Mouse (Mus musculus) heart, embryonic 15.5 days (tissue): ENCODE results near the gene Myo9a. TPM values are rescaled to one million over a fixed set of nuclear protein-coding genes. Genes with fewer than 3 reads are reported as not detected.
"Not testable (repeated sequence)": the region's sequence is repeated elsewhere in the genome, so short reads cannot be mapped to it uniquely, and the experiment has no call there.

Experiments
- ATAC-seq: fragments of 200-750 bp; cut with Nextera tagmentation; replicated peaks from 2 replicates; pipeline ENCODE4 v1.8.0; 2017; ENCODE audit warnings: low read depth, moderate TSS enrichment; ENCODE audit not compliant: insufficient number of reproducible peaks, insufficient read depth, low FRiP score
- H3K27ac ChIP-seq: fragments of 300-500 bp; sonication (generic); 2 replicates; pipeline ENCODE4 v1.5.1; 2015; ENCODE audit warnings: mild to moderate bottlenecking, inconsistent platforms
- H3K27me3 ChIP-seq: fragments of 300-500 bp; sonication (generic); 2 replicates; pipeline ENCODE4 v1.6.1; 2015; ENCODE audit warnings: inconsistent platforms
- H3K36me3 ChIP-seq: fragments of 300-500 bp; sonication (generic); 2 replicates; pipeline ENCODE4 v1.6.1; 2015; ENCODE audit warnings: mild to moderate bottlenecking, inconsistent platforms
- H3K4me1 ChIP-seq: fragments of 300-500 bp; sonication (generic); replicated peaks from 2 replicates; pipeline ENCODE4 v1.6.1; 2015; ENCODE audit warnings: inconsistent platforms
- H3K4me2 ChIP-seq: fragments of 300-500 bp; sonication (generic); 2 replicates; pipeline ENCODE4 v1.6.1; 2015; ENCODE audit warnings: inconsistent platforms, mild to moderate bottlenecking, moderate library complexity
- H3K4me3 ChIP-seq: fragments of 300-500 bp; sonication (generic); 2 replicates; pipeline ENCODE4 v1.5.1; 2015; ENCODE audit warnings: mild to moderate bottlenecking, inconsistent platforms
- H3K9ac ChIP-seq: fragments of 300-500 bp; sonication (generic); 2 replicates; pipeline ENCODE4 v1.6.1; 2015; ENCODE audit warnings: mild to moderate bottlenecking, inconsistent platforms
- H3K9me3 ChIP-seq: fragments of 300-500 bp; sonication (generic); replicated peaks from 2 replicates; pipeline ENCODE4 v1.6.1; 2016; ENCODE audit warnings: inconsistent platforms
- WGBS: fragments of 180-500 bp; shearing (Covaris S2); methylation state at CpG from one replicate; pipeline ENCODE4 v1.1.7; 2015; ENCODE audit warnings: mixed read lengths; 5-methylcytosine and 5-hydroxymethylcytosine counted together
- polyA plus RNA-seq: library from polyadenylated mRNA; unstranded; fragments of >200 nt; fragmentation: Nextera tagmentation; extraction: Ambion mirVana; gene quantifications from 2 replicates; pipeline ENCODE4 v1.2.1, GENCODE M21; 2015

Gene Myo9a
- polyA plus RNA-seq, 1 experiment from 2014 or later: 7.7 TPM

- H3K9me3 ChIP-seq: no peaks in the 10 kb centered on the region
- WGBS: 3% methylated on average over 2 of the region's 2 CpGs
- H3K4me3 ChIP-seq: peak overlapping the region; percentile 82
- peaks cover 16% of the 10 kb centered on the region for H3K4me1 ChIP-seq
- peak overlapping the region; percentile 77 for H3K9ac ChIP-seq
- H3K36me3 ChIP-seq: no peaks in the 10 kb centered on the region
- no peaks in the 10 kb centered on the region for H3K27me3 ChIP-seq
- peak overlapping the region; percentile 98 for H3K27ac ChIP-seq
- peak overlapping the region; percentile 75 for H3K4me2 ChIP-seq
- ATAC-seq: no peak
These were observed 1.3 kb downstream of the Myo9a start for GRCm38 (mm10) chr9:59751966-59752365.

GRCm38 (mm10) chr9:59755199-59755598 is 4.5 kb downstream of the Myo9a start:
- 67% methylated on average over 2 of the region's 2 CpGs for WGBS

GRCm38 (mm10) chr9:59757016-59757415 is 6.3 kb downstream of the Myo9a start:
- WGBS: 89% methylated on average over 3 of the region's 3 CpGs
- H3K9me3 ChIP-seq, ATAC-seq, H3K9ac ChIP-seq, H3K4me1 ChIP-seq, H3K27me3 ChIP-seq, H3K4me3 ChIP-seq, H3K27ac ChIP-seq, H3K36me3 ChIP-seq, H3K4me2 ChIP-seq: not testable (repeated sequence)

More at GRCm38 (mm10) chr9:59755199-59755598, 4.5 kb downstream of the Myo9a start:
- Histone ChIP-seq H3K27me3 (no peaks in the 10 kb centered on the region), H3K9ac (no peak overlapping the region), H3K4me2 (no peak overlapping the region), H3K27ac (no peak overlapping the region), H3K4me1 (0 out of 2 replicates have a peak, but pooled peaks cover 2% of the 10 kb centered on the region), H3K9me3 (no peaks in the 10 kb centered on the region), H3K36me3 (no peaks in the 10 kb centered on the region), H3K4me3 (no peak overlapping the region)
- ATAC-seq: no peak

- Histone ChIP-seq H3K4me2 (no peak overlapping the region), H3K27me3 (no peaks in the 10 kb centered on the region), H3K4me1 (no peaks in the 10 kb centered on the region), H3K4me3 (no peak overlapping the region), H3K27ac (no peak overlapping the region), H3K36me3 (no peaks in the 10 kb centered on the region), H3K9ac (no peak overlapping the region), H3K9me3 (no peaks in the 10 kb centered on the region)
- ATAC-seq: no peak
- WGBS: 51% methylated on average over 3 of the region's 3 CpGs
These were observed 9.8 kb downstream of the Myo9a start for GRCm38 (mm10) chr9:59760515-59760914.

GRCm38 (mm10) chr9:59766966-59767461 is 16.3 kb downstream of the Myo9a start:
- not testable (repeated sequence) for H3K27me3 ChIP-seq, H3K4me2 ChIP-seq, H3K9me3 ChIP-seq, H3K4me1 ChIP-seq, H3K36me3 ChIP-seq, H3K4me3 ChIP-seq, H3K27ac ChIP-seq, H3K9ac ChIP-seq, ATAC-seq
- 87% methylated on average over 11 of the region's 13 CpGs for WGBS

DNA sequence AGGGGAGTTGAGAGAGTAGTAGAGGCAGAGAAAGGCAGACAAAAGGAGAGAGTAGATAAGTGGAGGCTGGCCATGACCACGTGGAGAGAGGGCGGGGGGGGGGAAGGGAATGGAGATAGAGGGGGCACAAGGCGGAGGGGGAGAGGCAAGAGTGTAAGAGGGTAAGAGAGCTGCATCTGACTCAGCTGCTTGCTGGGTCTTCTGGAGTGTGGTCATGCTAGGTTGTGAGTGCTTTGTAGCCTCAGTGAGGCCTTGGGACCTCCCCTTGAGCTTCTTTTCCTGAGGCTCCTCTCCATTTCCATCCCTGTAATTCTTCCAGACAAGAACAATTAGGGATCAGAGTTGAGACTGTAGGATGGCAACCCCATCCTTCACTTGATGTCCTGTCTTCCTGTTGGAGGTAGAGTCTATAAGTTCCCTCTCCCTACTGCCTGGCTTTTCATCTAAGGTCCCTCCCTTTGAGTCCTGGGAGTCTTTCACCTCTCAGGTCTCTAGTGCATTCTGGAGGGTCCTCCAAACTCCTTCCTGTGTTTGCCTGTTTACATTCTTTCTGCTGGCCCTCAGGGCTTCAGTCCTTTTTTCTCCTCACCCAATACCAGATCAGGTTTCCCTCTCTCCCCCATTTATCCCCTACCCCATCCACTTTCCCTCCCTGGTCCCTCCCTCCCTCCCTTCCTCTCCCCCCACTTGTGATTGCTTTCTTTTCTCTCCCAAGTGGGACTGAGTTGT is 55.5 kb downstream of the Myo9a start:
- not testable (repeated sequence) for ATAC-seq
- 65% methylated on average over 3 of the region's 3 CpGs for WGBS

GRCm38 (mm10) chr9:59884551-59884950 is 133.9 kb downstream of the Myo9a start:
- H3K4me3 ChIP-seq: no peak overlapping the region
- H3K4me2 ChIP-seq: no peak overlapping the region
- ATAC-seq: no peak
- H3K36me3 ChIP-seq: peaks cover 8% of the 10 kb centered on the region; the same call in 1 of the 2 replicates
- no peak overlapping the region for H3K27ac ChIP-seq
- no peak overlapping the region for H3K9ac ChIP-seq
- H3K4me1 ChIP-seq: no peaks in the 10 kb centered on the region
- H3K9me3 ChIP-seq: no peaks in the 10 kb centered on the region
- no peaks in the 10 kb centered on the region for H3K27me3 ChIP-seq

More for the DNA sequence above, 55.5 kb downstream of the Myo9a start:
- H3K9ac ChIP-seq, H3K4me3 ChIP-seq, H3K27me3 ChIP-seq, H3K27ac ChIP-seq, H3K4me1 ChIP-seq, H3K9me3 ChIP-seq, H3K4me2 ChIP-seq: not testable (repeated sequence)
- H3K36me3 ChIP-seq: peaks cover 19% of the 10 kb centered on the region

GRCm38 (mm10) chr9:59903382-59903781 is 152.7 kb downstream of the Myo9a start:
- Histone ChIP-seq H3K36me3 (peaks cover 15% of the 10 kb centered on the region; the same call in 1 of the 2 replicates), H3K4me1 (no peaks in the 10 kb centered on the region), H3K4me3 (no peak overlapping the region), H3K27ac (no peak overlapping the region), H3K9me3 (no peaks in the 10 kb centered on the region), H3K27me3 (no peaks in the 10 kb centered on the region), H3K9ac (no peak overlapping the region), H3K4me2 (no peak overlapping the region)
- WGBS: 47% methylated on average over 1 of the region's 1 CpGs
- no peak for ATAC-seq

GRCm38 (mm10) chr9:59914761-59915160 is 164.1 kb downstream of the Myo9a start:
- Histone ChIP-seq H3K27me3 (no peaks in the 10 kb centered on the region), H3K4me2 (no peak overlapping the region), H3K36me3 (peaks cover 10% of the 10 kb centered on the region; the same call in 1 of the 2 replicates), H3K4me3 (no peak overlapping the region), H3K9me3 (no peaks in the 10 kb centered on the region), H3K27ac (no peak overlapping the region), H3K9ac (no peak overlapping the region), H3K4me1 (no peaks in the 10 kb centered on the region)
- 94% methylated on average over 1 of the region's 1 CpGs for WGBS
- no peak for ATAC-seq

DNA sequence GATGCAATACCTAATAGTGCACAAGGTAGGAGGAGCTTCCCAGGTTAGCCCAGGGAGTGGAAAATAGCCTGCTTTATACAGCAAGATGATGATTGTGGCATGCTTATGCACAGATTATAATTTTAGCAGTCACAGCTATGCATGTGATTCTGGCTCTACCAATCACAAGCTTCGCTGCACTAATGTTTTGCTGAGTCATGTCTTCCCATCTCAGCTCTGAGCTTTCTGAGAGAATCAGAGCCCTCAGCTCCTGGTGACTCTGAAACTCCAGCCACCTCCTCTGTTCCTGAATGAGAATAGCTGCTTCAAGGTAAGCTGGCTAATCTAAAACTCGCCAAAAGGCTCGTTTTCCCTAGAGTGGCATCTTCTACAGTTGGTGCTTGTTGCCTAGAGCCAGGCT is 179.6 kb downstream of the Myo9a start:
- H3K4me2 ChIP-seq: no peak overlapping the region
- no peaks in the 10 kb centered on the region for H3K27me3 ChIP-seq
- H3K36me3 ChIP-seq: 0 out of 2 replicates have a peak, but pooled peaks cover 3% of the 10 kb centered on the region
- H3K4me3 ChIP-seq: no peak overlapping the region
- no peak for ATAC-seq
- 65% methylated on average over 3 of the region's 3 CpGs for WGBS
- no peak overlapping the region for H3K9ac ChIP-seq
- no peaks in the 10 kb centered on the region for H3K9me3 ChIP-seq
- H3K27ac ChIP-seq: no peak overlapping the region
- H3K4me1 ChIP-seq: no peaks in the 10 kb centered on the region

GRCm38 (mm10) chr9:59935866-59936265 is 185.2 kb downstream of the Myo9a start:
- not testable (repeated sequence) for H3K4me2 ChIP-seq, H3K9me3 ChIP-seq, H3K27ac ChIP-seq, H3K9ac ChIP-seq, H3K4me3 ChIP-seq, ATAC-seq, H3K4me1 ChIP-seq, H3K27me3 ChIP-seq, H3K36me3 ChIP-seq
- 72% methylated on average over 8 of the region's 8 CpGs for WGBS

DNA sequence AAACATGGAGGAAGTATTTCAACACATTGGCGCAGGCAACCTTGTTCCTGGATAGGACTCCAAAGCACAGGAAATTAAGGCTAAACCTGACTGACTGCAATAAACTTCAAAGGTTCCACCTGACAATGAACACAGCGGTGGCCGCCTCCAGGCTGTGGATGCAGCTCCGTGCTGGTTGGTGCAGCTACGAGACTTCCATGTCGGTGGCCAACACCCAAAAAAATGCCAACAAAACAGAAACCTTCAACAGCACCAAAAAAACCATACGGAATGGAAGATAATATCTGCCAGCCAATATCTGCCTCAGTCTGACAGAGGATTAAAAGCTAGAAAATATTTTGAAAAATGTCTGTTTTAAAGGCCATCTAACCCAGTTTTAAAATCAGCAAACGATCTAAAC is 187.8 kb downstream of the Myo9a start:
- Histone ChIP-seq H3K36me3 (no peaks in the 10 kb centered on the region), H3K9ac (no peak overlapping the region), H3K4me3 (no peak overlapping the region), H3K27me3 (no peaks in the 10 kb centered on the region), H3K27ac (no peak overlapping the region), H3K4me1 (peaks cover 15% of the 10 kb centered on the region), H3K9me3 (no peaks in the 10 kb centered on the region), H3K4me2 (no peak overlapping the region)
- ATAC-seq: no peak
- 93% methylated on average over 8 of the region's 8 CpGs for WGBS
